10 mouse cellular contexts compared by ENCODE assay signal in the genomic region with DNA sequence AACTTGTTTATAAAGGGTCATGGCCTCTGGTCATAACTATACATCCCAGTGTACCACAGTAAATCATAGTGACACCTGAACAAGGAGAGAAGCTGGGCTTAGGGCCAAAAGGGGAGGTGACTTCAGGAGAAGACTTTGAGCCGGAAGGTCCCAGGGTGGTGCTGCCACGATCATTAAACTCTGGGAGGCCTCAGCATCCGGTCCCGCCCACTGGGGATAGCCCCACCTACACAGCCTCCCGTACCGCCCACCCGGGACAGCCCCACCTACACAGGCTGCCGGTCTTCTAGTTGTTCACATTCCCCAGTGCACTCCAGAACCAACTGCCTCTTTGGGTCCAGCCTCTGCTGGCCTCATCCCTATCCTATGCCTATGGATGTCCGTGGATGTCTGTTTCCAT. TPM values are rescaled to one million over a fixed set of nuclear protein-coding genes. Genes with fewer than 3 reads are reported as not detected.
DNase-seq lines count a peak whose midpoint lies in the region; ATAC-seq lines count a peak whose summit lies in the region.
"Had no signal": no experiment of that assay in that cellular context is flagged by ENCODE, and none has a peak within 500 bp of the region (broad histone marks: within the 10 kb centered on the region; RNA-seq: fewer than 3 reads in every experiment).

A gene (plus strand): TSS at position 297 of the 400 bp plus-strand sequence.

- intact Hi-C loops in left cerebral cortex, postnatal 36 days (cut with DNase I), result no loop called here

- ATAC-seq in activated CD4-positive, CD25-positive, alpha-beta regulatory T cell, adult 4 months, result no peak

- peak; percentile 8 for DNase-seq in heart, postnatal 4 days
- DNase-seq in heart, adult 18-20 months, result no peak
- DNase-seq in adrenal gland, postnatal 36 days, result peak; percentile 7 to 18
- DNase-seq in kidney, postnatal 25 days, result peak; percentile 71 to 76
- peak; percentile 48 to 63 for DNase-seq in lung, postnatal 4 days
- no peak for DNase-seq in cerebellum, postnatal 4 days (ENCODE audit: low spot score in 2 of 2)
- DNase-seq in left cerebral cortex, postnatal 36 days (ENCODE audit: low spot score in 2 of 2), result no peak
- DNase-seq: gastrocnemius, postnatal 36 days had no signal

RNA-seq across cellular contexts. Expression of the gene that starts here (rescaled TPM):
- under 1 TPM in 1 of 2 experiments, not detected in 1; 0.16 TPM for total RNA-seq in heart, postnatal 4 days (2021)
- total RNA-seq in heart, adult 18-20 months (2021), result not detected
- total RNA-seq in adrenal gland, postnatal 36 days (2021), result not detected
- total RNA-seq in left cerebral cortex, postnatal 36 days (2021), result under 1 TPM in 1 of 2 experiments, not detected in 1; 0.20 TPM
- polyA plus RNA-seq in activated CD4-positive, CD25-positive, alpha-beta regulatory T cell, adult 4 months (2017; shearing (Covaris generic)), result not detected
- total RNA-seq: gastrocnemius, postnatal 36 days had no signal
- polyA plus RNA-seq: hindbrain, embryonic 12.5 days had no signal

Comparison
In these comparisons a context has a peak if more than half of its experiments do, and no peak if none do; other contexts are left out.
1. Peak in DNase-seq in heart, postnatal 4 days; RNA of the gene not detected or under 1 TPM.
2. Peak in DNase-seq in adrenal gland, postnatal 36 days; RNA of the gene not detected or under 1 TPM.
3. DNase-seq: peak in kidney, postnatal 25 days (2 of 2) and lung, postnatal 4 days (2 of 2); none in heart, adult 18-20 months (0 of 2), cerebellum, postnatal 4 days (0 of 2) and left cerebral cortex, postnatal 36 days (0 of 2).